Mouse (Mus musculus) cortical plate, adult 2 months (tissue): ENCODE results near the gene Abt1.

Experiments
- CTCF ChIP-seq: fragments of 200-500 bp; IDR thresholded peaks from 2 replicates; pipeline ENCODE4 v1.5.1; 2011; ENCODE audit warnings: mild to moderate bottlenecking, control low read depth, low read length; ENCODE audit not compliant: insufficient read depth; ENCODE audit errors: extremely low read depth
- POLR2A ChIP-seq: fragments of 200-500 bp; IDR thresholded peaks from 2 replicates; pipeline ENCODE4 v1.6.1; 2011; ENCODE audit warnings: mild to moderate bottlenecking, low read length, control low read depth; ENCODE audit not compliant: insufficient read depth; ENCODE audit errors: extremely low read depth

GRCm38 (mm10) chr13:23426335-23426734, 2.7 kb upstream of the Abt1 start:
- no peak for TF ChIP-seq POLR2A
- TF ChIP-seq CTCF: no peak
